Mouse (Mus musculus) thymus, adult 2 months (tissue): ENCODE results near the gene Itga4. TPM values are rescaled to one million over a fixed set of nuclear protein-coding genes. Genes with fewer than 3 reads are reported as not detected.

Source experiments
- DNase-seq: peaks from one replicate; pipeline ENCODE4 v3.0.0; 2021
- H3K27ac ChIP-seq: fragments of 200-500 bp; 2 replicates; pipeline ENCODE4 v1.5.1; 2012; ENCODE audit warnings: low read length, control low read depth; ENCODE audit not compliant: control insufficient read depth, insufficient read depth
- H3K27me3 ChIP-seq: fragments of 200-500 bp; 2 replicates; pipeline ENCODE4 v1.6.1; 2012; ENCODE audit warnings: mild to moderate bottlenecking, low read length, moderate library complexity, mixed read lengths; ENCODE audit not compliant: control insufficient read depth, insufficient read depth
- H3K36me3 ChIP-seq: fragments of 200-500 bp; 2 replicates; pipeline ENCODE4 v1.6.1; 2012; ENCODE audit warnings: mild to moderate bottlenecking, low read length, moderate library complexity; ENCODE audit not compliant: control insufficient read depth, insufficient read depth
- H3K4me1 ChIP-seq: fragments of 200-500 bp; replicated peaks from 2 replicates; pipeline ENCODE4 v1.6.1; 2012; ENCODE audit warnings: low read length; ENCODE audit not compliant: control insufficient read depth, insufficient read depth
- H3K4me3 ChIP-seq: fragments of 200-500 bp; 2 replicates; pipeline ENCODE4 v1.5.1; 2012; ENCODE audit warnings: mild to moderate bottlenecking, low read length, control low read depth, moderate library complexity; ENCODE audit not compliant: control insufficient read depth, insufficient read depth
- CTCF ChIP-seq: fragments of 200-500 bp; IDR thresholded peaks from 2 replicates; pipeline ENCODE4 v1.5.1; 2012; ENCODE audit warnings: mild to moderate bottlenecking, control low read depth, low read length, moderate library complexity, borderline replicate concordance; ENCODE audit not compliant: control insufficient read depth, poor library complexity, insufficient read depth; ENCODE audit errors: extremely low read depth
- POLR2A ChIP-seq: fragments of 200-500 bp; IDR thresholded peaks from 2 replicates; pipeline ENCODE4 v1.6.1; 2012; ENCODE audit warnings: mild to moderate bottlenecking, low read length, control low read depth, moderate library complexity; ENCODE audit not compliant: control insufficient read depth, poor library complexity, insufficient read depth; ENCODE audit errors: extremely low read depth
- WGBS: fragments of 180-500 bp; shearing (Covaris S2); methylation state at CpG from one replicate; pipeline ENCODE4 v1.1.7; 2018; 5-methylcytosine and 5-hydroxymethylcytosine counted together
- polyA plus RNA-seq: library from polyadenylated mRNA; depleted of rRNA; stranded (reverse); fragments of >200 nt; gene quantifications from 2 replicates; pipeline ENCODE4 v1.2.3, GENCODE M21; 2012

Gene Itga4
- polyA plus RNA-seq, 1 experiment, result 27.5 TPM

DNA sequence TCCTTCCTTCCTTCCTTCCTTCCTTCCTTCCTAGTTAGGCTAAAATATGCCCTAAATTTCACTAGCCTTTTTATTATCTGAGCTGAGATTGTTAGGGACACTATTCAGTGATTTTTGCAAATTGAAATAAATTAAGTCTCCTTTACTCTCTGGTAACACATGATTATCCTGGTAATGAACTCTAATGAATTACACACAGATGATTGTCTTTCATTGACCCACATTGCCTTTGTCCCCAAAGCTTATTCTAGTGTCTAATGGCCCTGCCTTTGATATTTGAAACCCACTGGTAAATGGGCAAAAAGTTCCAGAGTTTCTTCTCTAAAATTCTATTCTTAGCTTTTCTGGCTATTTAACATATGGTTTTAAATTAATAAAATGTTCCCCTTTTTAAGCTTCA, 23.4 kb downstream of the Itga4 start:
- TF ChIP-seq CTCF (no peak), POLR2A (no peak)
- no peaks in the 10 kb centered on the region for H3K4me1 ChIP-seq
- H3K36me3 ChIP-seq, result peaks cover 60% of the 10 kb centered on the region
- no peak overlapping the region for H3K27ac ChIP-seq
- DNase-seq, result no peak
- no peak overlapping the region for H3K4me3 ChIP-seq
- H3K27me3 ChIP-seq, result no peaks in the 10 kb centered on the region

- H3K36me3 ChIP-seq, result peaks cover 77% of the 10 kb centered on the region
- no peak overlapping the region for H3K4me3 ChIP-seq
- 96% methylated on average over 4 of the region's 4 CpGs for WGBS
- H3K27me3 ChIP-seq, result no peaks in the 10 kb centered on the region
- no peak for DNase-seq
- no peaks in the 10 kb centered on the region for H3K4me1 ChIP-seq
- no peak for TF ChIP-seq POLR2A
- no peak for TF ChIP-seq CTCF
- no peak overlapping the region for H3K27ac ChIP-seq
These were observed 29.0 kb downstream of the Itga4 start for GRCm38 (mm10) chr2:79284206-79284605.

- Histone ChIP-seq H3K27ac (no peak overlapping the region), H3K4me3 (no peak overlapping the region), H3K27me3 (no peaks in the 10 kb centered on the region), H3K36me3 (peaks cover 83% of the 10 kb centered on the region), H3K4me1 (no peaks in the 10 kb centered on the region)
- WGBS, result 73% methylated on average over 1 of the region's 1 CpGs
- TF ChIP-seq POLR2A, result no peak
- TF ChIP-seq CTCF, result no peak
- DNase-seq, result no peak
These were observed 34.9 kb downstream of the Itga4 start for GRCm38 (mm10) chr2:79290149-79290548.

GRCm38 (mm10) chr2:79291922-79292321, 36.7 kb downstream of the Itga4 start:
- H3K4me1 ChIP-seq, result no peaks in the 10 kb centered on the region
- WGBS, result 94% methylated on average over 8 of the region's 8 CpGs
- no peaks in the 10 kb centered on the region for H3K27me3 ChIP-seq
- no peak overlapping the region for H3K27ac ChIP-seq
- DNase-seq, result no peak
- H3K4me3 ChIP-seq, result no peak overlapping the region
- TF ChIP-seq POLR2A, result no peak
- no peak for TF ChIP-seq CTCF
- H3K36me3 ChIP-seq, result peaks cover 83% of the 10 kb centered on the region

GRCm38 (mm10) chr2:79292431-79292830, 37.2 kb downstream of the Itga4 start:
- Histone ChIP-seq H3K27ac (no peak overlapping the region), H3K36me3 (peaks cover 80% of the 10 kb centered on the region), H3K27me3 (no peaks in the 10 kb centered on the region), H3K4me1 (no peaks in the 10 kb centered on the region), H3K4me3 (no peak overlapping the region)
- DNase-seq, result no peak
- 96% methylated on average over 6 of the region's 6 CpGs for WGBS
- TF ChIP-seq CTCF (no peak), POLR2A (no peak)

DNA sequence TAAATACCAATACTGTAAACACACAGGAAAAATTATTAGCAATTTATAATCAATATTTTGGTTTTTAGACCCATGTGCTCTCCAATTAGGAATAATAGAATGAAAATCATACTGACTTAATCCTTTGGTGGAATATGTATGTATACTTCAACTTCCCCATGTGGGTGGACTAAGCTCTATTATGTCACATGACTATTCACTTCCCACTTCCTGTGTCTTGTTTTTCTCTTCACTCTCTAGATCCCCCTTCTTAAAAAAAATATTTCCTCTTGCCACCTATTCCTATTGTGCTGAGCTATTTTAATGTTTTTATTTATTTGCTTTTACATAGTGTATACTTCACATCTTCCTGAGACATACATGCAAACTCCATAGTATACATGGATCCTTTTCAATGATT, 47.2 kb downstream of the Itga4 start:
- no peak overlapping the region for H3K4me3 ChIP-seq
- H3K4me1 ChIP-seq, result no peaks in the 10 kb centered on the region
- no peak for DNase-seq
- H3K27ac ChIP-seq, result no peak overlapping the region
- H3K27me3 ChIP-seq, result no peaks in the 10 kb centered on the region
- H3K36me3 ChIP-seq, result peaks cover 39% of the 10 kb centered on the region
- TF ChIP-seq POLR2A (no peak), CTCF (no peak)

- Histone ChIP-seq H3K27ac (no peak overlapping the region), H3K4me3 (no peak overlapping the region), H3K36me3 (peaks cover 71% of the 10 kb centered on the region), H3K4me1 (no peaks in the 10 kb centered on the region), H3K27me3 (no peaks in the 10 kb centered on the region)
- 94% methylated on average over 4 of the region's 4 CpGs for WGBS
- DNase-seq, result no peak
- no peak for TF ChIP-seq POLR2A
- no peak for TF ChIP-seq CTCF
These were observed 52.3 kb downstream of the Itga4 start for GRCm38 (mm10) chr2:79307549-79307948.
